Mouse (Mus musculus) ES-E14 (cell line): Measurements from ENCODE around the gene Sqstm1.

Experiments used
- MAFK ChIP-seq: IDR thresholded peaks from 2 replicates; pipeline ENCODE4 v1.6.1; 2014; ENCODE audit warnings: mild to moderate bottlenecking, low read depth, low read length, inconsistent platforms; ENCODE audit not compliant: insufficient read depth
- ZNF384 ChIP-seq: IDR thresholded peaks from 2 replicates; pipeline ENCODE4 v1.6.1; 2012; ENCODE audit warnings: low read depth, low read length, inconsistent platforms

GRCm38 (mm10) chr11:50177111-50177510 is 33.5 kb downstream of the Sqstm1 start:
- TF ChIP-seq MAFK = no peak
- TF ChIP-seq ZNF384 = no peak
